Mouse (Mus musculus) MEL (cell line): ENCODE measurements around the gene Krtap5-2.

Source experiments
- CTCF ChIP-seq, 3 experiments: IDR thresholded peaks in 2 of 3; conservative IDR thresholded peaks in 1 of 3; 2 replicates each; pipeline ENCODE4 v1.5.1; 2011 to 2012; ENCODE audit warnings: low read length in 3 of 3, low read depth in 2 of 3, mild to moderate bottlenecking in 2 of 3, improper control_type of control experiment in 1 of 3, inconsistent platforms in 1 of 3, mixed read lengths in 1 of 3, moderate library complexity in 1 of 3; ENCODE audit not compliant: control insufficient read depth in 1 of 3, insufficient read depth in 1 of 3, poor library complexity in 1 of 3, severe bottlenecking in 1 of 3
- E2F4 ChIP-seq: IDR thresholded peaks from 2 replicates; pipeline ENCODE4 v1.6.1; 2011; ENCODE audit warnings: low read depth, low read length, improper control_type of control experiment, borderline replicate concordance
- GATA1 ChIP-seq: IDR thresholded peaks from 2 replicates; pipeline ENCODE4 v1.6.1; 2011; ENCODE audit warnings: low read depth, low read length, improper control_type of control experiment
- HCFC1 ChIP-seq: IDR thresholded peaks from 2 replicates; pipeline ENCODE4 v1.6.1; 2012; ENCODE audit warnings: low read depth, mild to moderate bottlenecking, inconsistent platforms, low read length, improper control_type of control experiment, moderate library complexity
- JUND ChIP-seq: IDR thresholded peaks from 2 replicates; pipeline ENCODE4 v1.6.1; 2011; ENCODE audit warnings: low read depth, mild to moderate bottlenecking, improper control_type of control experiment, low read length
- MAX ChIP-seq: IDR thresholded peaks from 2 replicates; pipeline ENCODE4 v1.6.1; 2011; ENCODE audit warnings: low read length, improper control_type of control experiment
- MXI1 ChIP-seq: IDR thresholded peaks from 2 replicates; pipeline ENCODE4 v1.6.1; 2011; ENCODE audit warnings: mild to moderate bottlenecking, low read depth, low read length, improper control_type of control experiment
- NRF1 ChIP-seq: IDR thresholded peaks from 2 replicates; pipeline ENCODE4 v1.6.1; 2014; ENCODE audit warnings: low read depth, mild to moderate bottlenecking, inconsistent platforms, low read length, improper control_type of control experiment, moderate library complexity; ENCODE audit not compliant: poor library complexity, insufficient read depth, severe bottlenecking
- POLR2A ChIP-seq, 2 experiments: IDR thresholded peaks; 2 replicates each; pipeline ENCODE4 v1.6.1; 2011 to 2012; ENCODE audit warnings: low read length in 2 of 2, mild to moderate bottlenecking in 2 of 2, control low read depth in 1 of 2, improper control_type of control experiment in 1 of 2, low read depth in 1 of 2, moderate library complexity in 1 of 2; ENCODE audit not compliant: control insufficient read depth in 1 of 2, insufficient read depth in 1 of 2, poor library complexity in 1 of 2
- POLR2AphosphoS2 ChIP-seq: IDR thresholded peaks from 2 replicates; pipeline ENCODE4 v1.6.1; 2011; ENCODE audit warnings: low read length, improper control_type of control experiment
- TCF12 ChIP-seq: IDR thresholded peaks from 2 replicates; pipeline ENCODE4 v1.6.1; 2014; ENCODE audit warnings: low read depth, mild to moderate bottlenecking, inconsistent platforms, low read length, improper control_type of control experiment, moderate library complexity
- USF1 ChIP-seq: IDR thresholded peaks from 2 replicates; pipeline ENCODE4 v1.6.1; 2014; ENCODE audit warnings: low read depth, mild to moderate bottlenecking, inconsistent platforms, low read length, improper control_type of control experiment, moderate library complexity
- ZNF384 ChIP-seq: IDR thresholded peaks from 2 replicates; pipeline ENCODE4 v1.6.1; 2012; ENCODE audit warnings: low read depth, mild to moderate bottlenecking, inconsistent platforms, low read length, improper control_type of control experiment

- no peak for TF ChIP-seq ZNF384
- TF ChIP-seq MXI1 = no peak
- TF ChIP-seq E2F4 = no peak
- no peak for TF ChIP-seq HCFC1
- TF ChIP-seq POLR2A (IDR thresholded peaks at IDR 0.05; ENCODE audit: control insufficient read depth in 1 of 2, insufficient read depth in 1 of 2, low read depth in 1 of 2, low read length in 2 of 2, poor library complexity in 1 of 2) = no peak
- no peak for TF ChIP-seq CTCF (IDR thresholded peaks at IDR 0.05 in 2 of 3, conservative IDR thresholded peaks at IDR 0.05 in 1 of 3; ENCODE audit: control insufficient read depth in 1 of 3, insufficient read depth in 1 of 3, low read depth in 2 of 3, low read length in 3 of 3, poor library complexity in 1 of 3, severe bottlenecking in 1 of 3)
- no peak for TF ChIP-seq JUND
- TF ChIP-seq POLR2AphosphoS2 = no peak
- TF ChIP-seq NRF1 = no peak
- TF ChIP-seq GATA1 = no peak
- TF ChIP-seq USF1 = no peak
- TF ChIP-seq TCF12 = no peak
- TF ChIP-seq MAX = no peak
These were observed 35.8 kb upstream of the Krtap5-2 start, which contains the start of gene Gm7579 for GRCm38 (mm10) chr7:142211559-142211958.
